8 mouse cellular contexts compared by ENCODE assay signal in the genomic region with DNA sequence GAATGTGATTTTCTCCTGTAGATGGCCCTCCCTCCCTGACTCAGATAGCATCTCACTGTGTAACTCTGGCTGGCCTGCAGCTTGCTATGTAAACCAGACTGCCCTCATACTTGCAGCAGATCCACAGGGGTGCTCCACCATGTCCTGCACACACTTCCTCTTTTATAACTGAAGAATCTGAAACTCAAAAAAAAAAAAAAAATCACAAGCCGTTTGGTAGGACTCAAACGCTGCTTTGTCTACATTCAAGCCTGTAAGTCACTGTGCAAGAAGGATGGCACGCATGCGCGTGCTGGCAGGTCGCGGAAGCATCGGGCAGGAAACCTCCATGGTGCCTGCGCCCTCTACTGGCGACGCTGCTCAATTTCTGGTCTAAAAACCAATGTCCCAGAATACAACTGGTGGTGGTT. TPM values are rescaled to one million over a fixed set of nuclear protein-coding genes. Genes with fewer than 3 reads are reported as not detected.
A peak's percentile ranks its signal among the peaks of the same experiment; 100 is the strongest.
DNase-seq lines count a peak whose midpoint lies in the region; ATAC-seq and TF ChIP-seq lines count a peak whose summit lies in the region.

No protein-coding gene starts in this region.

- peak; percentile 98 for DNase-seq in A20 (ENCODE audit: low read depth, low spot score)
- DNase-seq in liver, adult 2 months (ENCODE audit: extremely low read depth, low read depth, low spot score) = peak; percentile 77
- DNase-seq in splenic B cell, adult 2 months (ENCODE audit: low read depth, low spot score) = peak; percentile 97

- H3K9ac ChIP-seq in heart, embryonic 11.5 days (ENCODE audit: low read depth, low read length) = peak overlapping the region; percentile 52; the same call in 1 of the 2 replicates
- peak overlapping the region; percentile 52 for H3K9ac ChIP-seq in kidney, embryonic 16.5 days (replicated peaks; ENCODE audit: low read length)
- no peak overlapping the region for H3K9ac ChIP-seq in liver, adult 2 months (ENCODE audit: low read depth, low read length)

- H3K4me1 ChIP-seq in bone marrow macrophage, adult 2 months (ENCODE audit: control insufficient read depth, insufficient read depth, low read length) = peaks cover 15% of the 10 kb centered on the region
- peaks cover 3% of the 10 kb centered on the region; the same call in 1 of the 2 replicates for H3K4me1 ChIP-seq in heart, embryonic 11.5 days (ENCODE audit: control insufficient read depth, insufficient read depth, low read length)
- H3K4me1 ChIP-seq in kidney, embryonic 16.5 days (ENCODE audit: insufficient read depth, low read length) = peaks cover 6% of the 10 kb centered on the region
- no peaks in the 10 kb centered on the region for H3K4me1 ChIP-seq in liver, adult 2 months (ENCODE audit: control insufficient read depth, insufficient read depth, low read length)

- no peak for TF ChIP-seq POLR2A in bone marrow macrophage, adult 2 months (IDR thresholded peaks at IDR 0.05; ENCODE audit: borderline replicate concordance, low read depth, low read length)
- no peak for TF ChIP-seq POLR2A in liver, adult 2 months (IDR thresholded peaks at IDR 0.05; ENCODE audit: extremely low read depth, insufficient read depth, low read length)
- TF ChIP-seq POLR2A in myocyte (IDR thresholded peaks at IDR 0.05; ENCODE audit: insufficient read length, low read depth) = no peak

- H3K36me3 ChIP-seq in heart, embryonic 11.5 days (ENCODE audit: control insufficient read depth, insufficient read depth, low read length) = no peaks in the 10 kb centered on the region
- H3K36me3 ChIP-seq in kidney, embryonic 16.5 days (ENCODE audit: insufficient read depth, low read length) = no peaks in the 10 kb centered on the region
- no peaks in the 10 kb centered on the region for H3K36me3 ChIP-seq in liver, adult 2 months (ENCODE audit: control insufficient read depth, insufficient read depth, low read length)
- no peaks in the 10 kb centered on the region for H3K36me3 ChIP-seq in myocyte (ENCODE audit: control insufficient read depth, insufficient read depth)
- H3K36me3 ChIP-seq in splenic B cell, adult 2 months (ENCODE audit: control insufficient read depth, insufficient read depth, low read length, poor library complexity, severe bottlenecking) = no peaks in the 10 kb centered on the region

- H3K4me2 ChIP-seq in heart, embryonic 11.5 days = peak overlapping the region; percentile 53
- H3K4me2 ChIP-seq in kidney, embryonic 16.5 days (replicated peaks; ENCODE audit: low read depth, low read length) = peak overlapping the region; percentile 37
- H3K4me2 ChIP-seq in myocyte (ENCODE audit: low read depth) = peak overlapping the region; percentile 71

- peak overlapping the region; percentile 72 for H3K27ac ChIP-seq in bone marrow macrophage, adult 2 months (ENCODE audit: insufficient read depth, low read depth, low read length)
- H3K27ac ChIP-seq in heart, embryonic 11.5 days (ENCODE audit: low read depth, low read length) = no peak overlapping the region
- peak overlapping the region; percentile 17; the same call in 1 of the 2 replicates for H3K27ac ChIP-seq in kidney, embryonic 16.5 days (ENCODE audit: low read length)
- H3K27ac ChIP-seq in liver, adult 2 months (replicated peaks; ENCODE audit: insufficient read depth, low read depth, low read length) = no peak overlapping the region

- no peak overlapping the region for H3ac ChIP-seq in myocyte (ENCODE audit: control insufficient read depth, insufficient read length)

- no peaks in the 10 kb centered on the region for H3K79me2 ChIP-seq in liver, adult 2 months (ENCODE audit: control insufficient read depth, insufficient read depth, low read length)
- no peaks in the 10 kb centered on the region for H3K79me2 ChIP-seq in myocyte (ENCODE audit: control insufficient read depth, insufficient read depth)

- no peaks in the 10 kb centered on the region for H3K9me3 ChIP-seq in heart, embryonic 11.5 days (replicated peaks; ENCODE audit: control insufficient read depth, low read length)
- H3K9me3 ChIP-seq in kidney, embryonic 16.5 days (ENCODE audit: low read length) = no peaks in the 10 kb centered on the region

- peak; percentile 88 for TF ChIP-seq CTCF in bone marrow macrophage, adult 2 months (IDR thresholded peaks at IDR 0.05; ENCODE audit: low read depth, low read length)
- TF ChIP-seq CTCF in liver, adult 2 months (IDR thresholded peaks at IDR 0.05; ENCODE audit: low read depth, low read length) = peak; percentile 96

- H3K27me3 ChIP-seq in heart, embryonic 11.5 days (ENCODE audit: control insufficient read depth, insufficient read depth, low read length) = no peaks in the 10 kb centered on the region
- H3K27me3 ChIP-seq in kidney, embryonic 16.5 days (ENCODE audit: insufficient read depth, low read length) = no peaks in the 10 kb centered on the region
- H3K27me3 ChIP-seq in liver, adult 2 months (ENCODE audit: control insufficient read depth, insufficient read depth, low read length) = no peaks in the 10 kb centered on the region
- H3K27me3 ChIP-seq in myocyte (ENCODE audit: control insufficient read depth, insufficient read depth, insufficient read length) = peaks cover 6% of the 10 kb centered on the region
- no peaks in the 10 kb centered on the region for H3K27me3 ChIP-seq in splenic B cell, adult 2 months (ENCODE audit: control insufficient read depth, insufficient read depth, low read length, poor library complexity, severe bottlenecking)

- peak; percentile 72 for ATAC-seq in erythroblast, adult 5-6 weeks (replicated peaks; ENCODE audit: low FRiP score, poor library complexity, severe bottlenecking)
- ATAC-seq in heart, embryonic 11.5 days (replicated peaks; ENCODE audit: insufficient number of reproducible peaks, low FRiP score, low TSS enrichment) = no peak; the same call in 1 of the 2 replicates
- ATAC-seq in kidney, embryonic 16.5 days (ENCODE audit: low FRiP score, low TSS enrichment) = peak; percentile 88

- under 1% methylated on average over 11 of the region's 11 CpGs for WGBS in heart, embryonic 11.5 days (ENCODE audit: insufficient replicate concordance)
- 0% methylated on average over 11 of the region's 11 CpGs for WGBS in kidney, embryonic 16.5 days
- WGBS in liver, adult 2 months = 0% methylated on average over 11 of the region's 11 CpGs

- H3K4me3 ChIP-seq in bone marrow macrophage, adult 2 months (ENCODE audit: insufficient read depth, low read length) = no peak overlapping the region
- H3K4me3 ChIP-seq in heart, embryonic 11.5 days (ENCODE audit: low read depth, low read length) = peak overlapping the region; percentile 18; the same call in 1 of the 2 replicates
- H3K4me3 ChIP-seq in kidney, embryonic 16.5 days (ENCODE audit: low read length) = no peak overlapping the region
- no peak overlapping the region for H3K4me3 ChIP-seq in liver, adult 2 months (ENCODE audit: insufficient read depth, low read depth, low read length)
- no peak overlapping the region for H3K4me3 ChIP-seq in myocyte

TF ChIP-seq in myocyte, 11 proteins besides CTCF, POLR2A, EP300 and RAD21 (continues in another document):
- TF ChIP-seq MYOD1 (IDR thresholded peaks at IDR 0.05; ENCODE audit: control insufficient read depth in 1 of 3, insufficient read length in 2 of 3, low read depth in 2 of 3) = no peak
- no peak for TF ChIP-seq E2F4 (IDR thresholded peaks at IDR 0.05; ENCODE audit: insufficient read depth)
- no peak for TF ChIP-seq REST (IDR thresholded peaks at IDR 0.05; ENCODE audit: insufficient read depth, insufficient read length)
- TF ChIP-seq CEBPB (IDR thresholded peaks at IDR 0.05; ENCODE audit: insufficient read depth, poor library complexity, severe bottlenecking) = no peak
- TF ChIP-seq TCF3 (IDR thresholded peaks at IDR 0.05; ENCODE audit: insufficient read length, low read depth) = no peak
- TF ChIP-seq TCF12 (IDR thresholded peaks at IDR 0.05; ENCODE audit: insufficient read depth, poor library complexity, severe bottlenecking) = no peak
- no peak for TF ChIP-seq USF1 (IDR thresholded peaks at IDR 0.05; ENCODE audit: low read depth)
- TF ChIP-seq MAX (IDR thresholded peaks at IDR 0.05; ENCODE audit: low read depth) = no peak
- no peak for TF ChIP-seq POLR2AphosphoS2 (IDR thresholded peaks at IDR 0.05; ENCODE audit: insufficient read length, low read depth)
- TF ChIP-seq MYOG (IDR thresholded peaks at IDR 0.05; ENCODE audit: control insufficient read depth in 1 of 3, insufficient read depth in 1 of 3, insufficient read length in 2 of 3, low read depth in 2 of 3) = no peak

RNA-seq across cellular contexts. Expression of gene Ctse, which starts 19.8 kb away (rescaled TPM):
- 1.1 and 1.7 TPM in 2 replicates for polyA plus RNA-seq in bone marrow macrophage, adult 2 months (2012; ENCODE audit: insufficient read depth, insufficient read length, missing spikeins)
- 1,800 and 1,836 TPM in 2 replicates for total RNA-seq in erythroblast, adult 5-6 weeks (2015; ENCODE audit: low replicate concordance)
- total RNA-seq in erythroblast, adult 5-6 weeks (2017; ENCODE audit: low replicate concordance) = 1,272 and 1,472 TPM in 2 replicates
- polyA plus RNA-seq in heart, embryonic 11.5 days (2014; fragmentation: Nextera tagmentation; extraction: Ambion mirVana) = 0.94 and 0.97 TPM in 2 replicates
- polyA plus RNA-seq in kidney, embryonic 16.5 days (2015; fragmentation: Nextera tagmentation; extraction: Ambion mirVana) = 11.4 and 14.1 TPM in 2 replicates
- 0.20 TPM in 1 of 2 replicates, not detected in the other for total RNA-seq in liver, adult 2 months (2014; rRNA removed)
- 0.11 and 15.8 TPM in 2 replicates for polyA plus RNA-seq in liver, adult 2 months (2012; rRNA removed)
- not detected for polyA plus RNA-seq in myocyte (2012; fragmentation: generic; extraction: Trizol)

RNA-seq across cellular contexts. Expression of gene Rab7b, which starts 30.5 kb away (rescaled TPM):
- 115 and 157 TPM in 2 replicates for polyA plus RNA-seq in bone marrow macrophage, adult 2 months (2012; ENCODE audit: insufficient read depth, insufficient read length, missing spikeins)
- total RNA-seq in erythroblast, adult 5-6 weeks (2015; ENCODE audit: low replicate concordance) = 0.58 and 1.0 TPM in 2 replicates
- total RNA-seq in erythroblast, adult 5-6 weeks (2017; ENCODE audit: low replicate concordance) = 2.6 and 7.2 TPM in 2 replicates
- polyA plus RNA-seq in heart, embryonic 11.5 days (2014; fragmentation: Nextera tagmentation; extraction: Ambion mirVana) = 1.1 and 1.4 TPM in 2 replicates
- polyA plus RNA-seq in kidney, embryonic 16.5 days (2015; fragmentation: Nextera tagmentation; extraction: Ambion mirVana) = 2.1 TPM in 2 replicates
- 0.83 and 0.87 TPM in 2 replicates for total RNA-seq in liver, adult 2 months (2014; rRNA removed)
- 0.29 and 0.45 TPM in 2 replicates for polyA plus RNA-seq in liver, adult 2 months (2012; rRNA removed)
- 1.5 TPM for polyA plus RNA-seq in myocyte (2012; fragmentation: generic; extraction: Trizol)

RNA-seq across cellular contexts. Expression of gene Avpr1b, which starts 58.9 kb away (rescaled TPM):
- not detected in 2 replicates for polyA plus RNA-seq in bone marrow macrophage, adult 2 months (2012; ENCODE audit: insufficient read depth, insufficient read length, missing spikeins)
- not detected in 2 replicates for total RNA-seq in erythroblast, adult 5-6 weeks (2015; ENCODE audit: low replicate concordance)
- not detected in 2 replicates for total RNA-seq in erythroblast, adult 5-6 weeks (2017; ENCODE audit: low replicate concordance)
- polyA plus RNA-seq in heart, embryonic 11.5 days (2014; fragmentation: Nextera tagmentation; extraction: Ambion mirVana) = not detected in 2 replicates
- not detected in 2 replicates for polyA plus RNA-seq in kidney, embryonic 16.5 days (2015; fragmentation: Nextera tagmentation; extraction: Ambion mirVana)
- total RNA-seq in liver, adult 2 months (2014; rRNA removed) = not detected in 2 replicates
- not detected in 2 replicates for polyA plus RNA-seq in liver, adult 2 months (2012; rRNA removed)
- not detected for polyA plus RNA-seq in myocyte (2012; fragmentation: generic; extraction: Trizol)

Comparison
In these comparisons a context has a peak if more than half of its experiments do, and no peak if none do; other contexts are left out.
1. H3K27ac ChIP-seq: peak in bone marrow macrophage, adult 2 months (single experiment) and kidney, embryonic 16.5 days (single experiment); none in heart, embryonic 11.5 days (single experiment) and liver, adult 2 months (single experiment).
2. RNA of gene Rab7b, which starts 30.5 kb away (polyA plus RNA-seq): 115 to 157 TPM in bone marrow macrophage, adult 2 months; 2.1 TPM in kidney, embryonic 16.5 days, 1.5 TPM in myocyte (single experiment), 1.1 to 1.4 TPM in heart, embryonic 11.5 days and 0.29 to 0.45 TPM in liver, adult 2 months; every median in the first group is over 10 times any median in the second.
3. Peak in every context shown above with its lines, with median percentiles within 50 percentile points of each other: DNase-seq and H3K4me2 ChIP-seq.